Mouse (Mus musculus) MEL (cell line): ENCODE data around the gene Fign. TPM values are rescaled to one million over a fixed set of nuclear protein-coding genes. Genes with fewer than 3 reads are reported as not detected.

Source experiments
- DNase-seq: peaks from one replicate; pipeline ENCODE4 v3.0.0; 2011; ENCODE audit warnings: low read depth, low spot score
- H3K27ac ChIP-seq: 2 replicates; pipeline ENCODE4 v1.5.1; 2012; ENCODE audit warnings: low read depth, mild to moderate bottlenecking, control low read depth, low read length, moderate library complexity; ENCODE audit not compliant: control insufficient read depth
- H3K27me3 ChIP-seq, 2 experiments: fragments of 150-350 bp in 1 of 2; sonication (generic) in 1 of 2; 2 replicates each; pipeline ENCODE4 v1.6.1; 2012; ENCODE audit warnings: low read length in 2 of 2, mild to moderate bottlenecking in 2 of 2, improper control_type of control experiment in 1 of 2, moderate library complexity in 1 of 2; ENCODE audit not compliant: insufficient read depth in 2 of 2, control insufficient read depth in 1 of 2
- H3K36me3 ChIP-seq, 2 experiments: 2 replicates each; pipeline ENCODE4 v1.6.1; 2012 to 2014; ENCODE audit warnings: low read length in 2 of 2, improper control_type of control experiment in 1 of 2, inconsistent platforms in 1 of 2, mild to moderate bottlenecking in 1 of 2; ENCODE audit not compliant: insufficient read depth in 2 of 2, control insufficient read depth in 1 of 2
- H3K4me1 ChIP-seq, 2 experiments: fragments of 150-350 bp in 1 of 2; sonication (generic) in 1 of 2; 2 replicates each; pipeline ENCODE4 v1.6.1; 2012; ENCODE audit warnings: low read length in 2 of 2, improper control_type of control experiment in 1 of 2, mild to moderate bottlenecking in 1 of 2; ENCODE audit not compliant: insufficient read depth in 2 of 2, control insufficient read depth in 1 of 2
- H3K4me3 ChIP-seq, 2 experiments: fragments of 150-350 bp in 1 of 2; sonication (generic) in 1 of 2; 2 replicates each; pipeline ENCODE4 v1.5.1; 2012; ENCODE audit warnings: low read depth in 2 of 2, low read length in 2 of 2, mild to moderate bottlenecking in 2 of 2, moderate library complexity in 2 of 2, control low read depth in 1 of 2, improper control_type of control experiment in 1 of 2; ENCODE audit not compliant: control insufficient read depth in 1 of 2, insufficient read depth in 1 of 2
- H3K79me2 ChIP-seq: 2 replicates; pipeline ENCODE4 v1.6.1; 2012; ENCODE audit warnings: mild to moderate bottlenecking, low read length, moderate library complexity; ENCODE audit not compliant: control insufficient read depth, poor library complexity, insufficient read depth
- H3K9ac ChIP-seq: 2 replicates; pipeline ENCODE4 v1.6.1; 2012; ENCODE audit warnings: low read depth, mild to moderate bottlenecking, control low read depth, low read length, moderate library complexity; ENCODE audit not compliant: control insufficient read depth, poor library complexity, severe bottlenecking
- H3K9me3 ChIP-seq: fragments of 150-350 bp; sonication (generic); replicated peaks from 2 replicates; pipeline ENCODE4 v1.6.1; 2012; ENCODE audit warnings: mild to moderate bottlenecking, low read length, improper control_type of control experiment, moderate library complexity; ENCODE audit not compliant: insufficient read depth
- BHLHE40 ChIP-seq: IDR thresholded peaks from 2 replicates; pipeline ENCODE4 v1.6.1; 2012; ENCODE audit warnings: low read depth, mild to moderate bottlenecking, inconsistent platforms, low read length, improper control_type of control experiment, borderline replicate concordance
- CHD1 ChIP-seq: IDR thresholded peaks from 2 replicates; pipeline ENCODE4 v1.6.1; 2012; ENCODE audit warnings: low read depth, mild to moderate bottlenecking, inconsistent platforms, low read length, improper control_type of control experiment
- ELF1 ChIP-seq: IDR thresholded peaks from 2 replicates; pipeline ENCODE4 v1.6.1; 2014; ENCODE audit warnings: low read depth, mild to moderate bottlenecking, inconsistent platforms, low read length, improper control_type of control experiment, moderate library complexity
- HCFC1 ChIP-seq: IDR thresholded peaks from 2 replicates; pipeline ENCODE4 v1.6.1; 2012; ENCODE audit warnings: low read depth, mild to moderate bottlenecking, inconsistent platforms, low read length, improper control_type of control experiment, moderate library complexity
- MAFK ChIP-seq: IDR thresholded peaks from 2 replicates; pipeline ENCODE4 v1.6.1; 2011; ENCODE audit warnings: low read depth, mild to moderate bottlenecking, low read length, improper control_type of control experiment, borderline replicate concordance
- MEF2A ChIP-seq: IDR thresholded peaks from 2 replicates; pipeline ENCODE4 v1.6.1; 2014; ENCODE audit warnings: low read depth, mild to moderate bottlenecking, inconsistent platforms, low read length, improper control_type of control experiment; ENCODE audit not compliant: poor library complexity, insufficient replicate concordance, severe bottlenecking; ENCODE audit errors: extremely low read depth
- MXI1 ChIP-seq: IDR thresholded peaks from 2 replicates; pipeline ENCODE4 v1.6.1; 2011; ENCODE audit warnings: mild to moderate bottlenecking, low read depth, low read length, improper control_type of control experiment
- NELFE ChIP-seq: IDR thresholded peaks from 2 replicates; pipeline ENCODE4 v1.6.1; 2011; ENCODE audit warnings: low read depth, low read length, improper control_type of control experiment
- POLR2A ChIP-seq, 2 experiments: IDR thresholded peaks; 2 replicates each; pipeline ENCODE4 v1.6.1; 2011 to 2012; ENCODE audit warnings: low read length in 2 of 2, mild to moderate bottlenecking in 2 of 2, control low read depth in 1 of 2, improper control_type of control experiment in 1 of 2, low read depth in 1 of 2, moderate library complexity in 1 of 2; ENCODE audit not compliant: control insufficient read depth in 1 of 2, insufficient read depth in 1 of 2, poor library complexity in 1 of 2
- POLR2AphosphoS2 ChIP-seq: IDR thresholded peaks from 2 replicates; pipeline ENCODE4 v1.6.1; 2011; ENCODE audit warnings: low read length, improper control_type of control experiment
- POLR2AphosphoS5 ChIP-seq: IDR thresholded peaks from 2 replicates; pipeline ENCODE4 v1.6.1; 2012; ENCODE audit warnings: low read depth, borderline replicate concordance, mild to moderate bottlenecking, inconsistent platforms, low read length, moderate library complexity, mixed read lengths
- RAD21 ChIP-seq: IDR thresholded peaks from 2 replicates; pipeline ENCODE4 v1.6.1; 2011; ENCODE audit warnings: mild to moderate bottlenecking, low read depth, low read length, improper control_type of control experiment
- RCOR1 ChIP-seq: IDR thresholded peaks from 2 replicates; pipeline ENCODE4 v1.6.1; 2012; ENCODE audit warnings: low read depth, mild to moderate bottlenecking, inconsistent platforms, low read length, improper control_type of control experiment
- SMC3 ChIP-seq: IDR thresholded peaks from 2 replicates; pipeline ENCODE4 v1.6.1; 2011; ENCODE audit warnings: low read depth, low read length, improper control_type of control experiment
- TCF12 ChIP-seq: IDR thresholded peaks from 2 replicates; pipeline ENCODE4 v1.6.1; 2014; ENCODE audit warnings: low read depth, mild to moderate bottlenecking, inconsistent platforms, low read length, improper control_type of control experiment, moderate library complexity
- USF1 ChIP-seq: IDR thresholded peaks from 2 replicates; pipeline ENCODE4 v1.6.1; 2014; ENCODE audit warnings: low read depth, mild to moderate bottlenecking, inconsistent platforms, low read length, improper control_type of control experiment, moderate library complexity
- USF2 ChIP-seq, 2 experiments: IDR thresholded peaks; 2 replicates each; pipeline ENCODE4 v1.6.1; 2011 to 2012; ENCODE audit warnings: improper control_type of control experiment in 2 of 2, low read length in 2 of 2, borderline replicate concordance in 1 of 2, inconsistent platforms in 1 of 2, low read depth in 1 of 2, mild to moderate bottlenecking in 1 of 2; ENCODE audit not compliant: insufficient read depth in 1 of 2
- ZKSCAN1 ChIP-seq: IDR thresholded peaks from 2 replicates; pipeline ENCODE4 v1.6.1; 2012; ENCODE audit warnings: low read depth, mild to moderate bottlenecking, inconsistent platforms, low read length, improper control_type of control experiment, moderate library complexity
- ZMIZ1 ChIP-seq: IDR thresholded peaks from 2 replicates; pipeline ENCODE4 v1.6.1; 2012; ENCODE audit warnings: low read depth, mild to moderate bottlenecking, inconsistent platforms, low read length, improper control_type of control experiment, moderate library complexity
- ZNF384 ChIP-seq: IDR thresholded peaks from 2 replicates; pipeline ENCODE4 v1.6.1; 2012; ENCODE audit warnings: low read depth, mild to moderate bottlenecking, inconsistent platforms, low read length, improper control_type of control experiment
- polyA plus RNA-seq, 2 experiments: library from polyadenylated mRNA; stranded (reverse) in 1 of 2; unstranded in 1 of 2; fragments of >175 nt in 1 of 2; fragments of >200 nt in 1 of 2; gene quantifications; 2 replicates each; pipeline versions ENCODE4 v1.2.1 to v1.2.4; 2012; ENCODE audit warnings: low replicate concordance in 2 of 2, low read depth in 1 of 2; ENCODE audit not compliant: insufficient read length in 2 of 2, insufficient read depth in 1 of 2, missing spikeins in 1 of 2
- total RNA-seq: library from RNA; depleted of rRNA; stranded (reverse); fragments of 300-350 nt; gene quantifications from 2 replicates; pipeline ENCODE4 v1.2.3, GENCODE M21; 2012

The Fign gene
- total and polyA plus RNA-seq, 3 experiments = not detected

- Histone ChIP-seq H3K4me3 (no peak overlapping the region), H3K27me3 (no peaks in the 10 kb centered on the region), H3K9me3 (no peaks in the 10 kb centered on the region), H3K4me1 (no peaks in the 10 kb centered on the region), H3K9ac (no peak overlapping the region), H3K79me2 (no peaks in the 10 kb centered on the region), H3K27ac (no peak overlapping the region), H3K36me3 (no peaks in the 10 kb centered on the region)
- no peak for DNase-seq
- no peak for TF ChIP-seq MAFK
- no peak for TF ChIP-seq TCF12
- no peak for TF ChIP-seq POLR2AphosphoS2
- TF ChIP-seq USF1 = no peak
- TF ChIP-seq NELFE = no peak
- TF ChIP-seq RAD21 = no peak
- no peak for TF ChIP-seq ZMIZ1
- TF ChIP-seq POLR2AphosphoS5 = no peak
- no peak for TF ChIP-seq BHLHE40
- TF ChIP-seq USF2 (IDR thresholded peaks at IDR 0.05; ENCODE audit: borderline replicate concordance in 1 of 2, insufficient read depth in 1 of 2, low read depth in 1 of 2, low read length in 2 of 2) = no peak
- no peak for TF ChIP-seq MEF2A
- TF ChIP-seq CHD1 = no peak
- no peak for TF ChIP-seq RCOR1
- no peak for TF ChIP-seq ZNF384
- no peak for TF ChIP-seq ZKSCAN1
These were observed 23.0 kb downstream of the Fign start for GRCm38 (mm10) chr2:64074602-64075389.

GRCm38 (mm10) chr2:64072158-64072557 is 25.7 kb downstream of the Fign start:
- Histone ChIP-seq H3K27me3 (no peaks in the 10 kb centered on the region), H3K27ac (no peak overlapping the region), H3K36me3 (no peaks in the 10 kb centered on the region), H3K4me1 (no peaks in the 10 kb centered on the region), H3K9me3 (no peaks in the 10 kb centered on the region), H3K4me3 (no peak overlapping the region), H3K79me2 (no peaks in the 10 kb centered on the region), H3K9ac (no peak overlapping the region)
- DNase-seq = no peak
- no peak for TF ChIP-seq MXI1
- no peak for TF ChIP-seq ELF1
- no peak for TF ChIP-seq RCOR1
- no peak for TF ChIP-seq POLR2AphosphoS2
- no peak for TF ChIP-seq ZKSCAN1
- TF ChIP-seq HCFC1 = no peak
- no peak for TF ChIP-seq POLR2A (IDR thresholded peaks at IDR 0.05; ENCODE audit: control insufficient read depth in 1 of 2, insufficient read depth in 1 of 2, low read depth in 1 of 2, low read length in 2 of 2, poor library complexity in 1 of 2)
- TF ChIP-seq SMC3 = no peak
